In genomic region chr12:8344897-8345296, GRCm38 (mm10) we compare ENCODE assay signal across 9 mouse cellular contexts. TPM values are rescaled to one million over a fixed set of nuclear protein-coding genes. Genes with fewer than 3 reads are reported as not detected.
A peak's percentile ranks its signal among the peaks of the same experiment; 100 is the strongest.
DNase-seq lines count a peak whose midpoint lies in the region; ATAC-seq and TF ChIP-seq lines count a peak whose summit lies in the region.
"Had no signal": no experiment of that assay in that cellular context is flagged by ENCODE, and none has a peak within 500 bp of the region (broad histone marks: within the 10 kb centered on the region; RNA-seq: fewer than 3 reads in every experiment).

No protein-coding gene starts in this region.

- peak overlapping the region; percentile 81; the same call in 1 of the 2 replicates for H3K27ac ChIP-seq in cerebellum, adult 2 months (ENCODE audit: insufficient read depth, low read length)
- H3K27ac ChIP-seq in heart, embryonic 11.5 days (ENCODE audit: low read depth, low read length): peak overlapping the region; percentile 63
- H3K27ac ChIP-seq in lung, embryonic 14.5 days (ENCODE audit: low read depth): peak overlapping the region; percentile 84

- DNase-seq in cerebellum, adult 2 months: peak in 1 of 2 experiments; percentile 32
- no peak for DNase-seq in cerebellum, postnatal 36 days
- peak; percentile 78 for DNase-seq in kidney, postnatal 14 days
- peak; percentile 73 for DNase-seq in lung, embryonic 14.5 days
- DNase-seq in splenic B cell, adult 2 months (ENCODE audit: low read depth, low spot score): peak; percentile 20
- no peak for DNase-seq in cerebellum, adult 18-20 months

- H3K27me3 ChIP-seq in cerebellum, adult 2 months (ENCODE audit: control insufficient read depth, insufficient read depth, low read length): no peaks in the 10 kb centered on the region
- H3K27me3 ChIP-seq in heart, embryonic 11.5 days (ENCODE audit: control insufficient read depth, insufficient read depth, low read length): no peaks in the 10 kb centered on the region
- H3K27me3 ChIP-seq in lung, embryonic 14.5 days (ENCODE audit: insufficient read depth, low read length): no peaks in the 10 kb centered on the region
- no peaks in the 10 kb centered on the region for H3K27me3 ChIP-seq in splenic B cell, adult 2 months (ENCODE audit: control insufficient read depth, insufficient read depth, low read length, poor library complexity, severe bottlenecking)
- H3K27me3 ChIP-seq: CH12.LX had no signal

- no peaks in the 10 kb centered on the region for H3K4me1 ChIP-seq in cerebellum, adult 2 months (ENCODE audit: control insufficient read depth, insufficient read depth, low read length)
- H3K4me1 ChIP-seq in heart, embryonic 11.5 days (ENCODE audit: control insufficient read depth, insufficient read depth, low read length): peaks cover 13% of the 10 kb centered on the region
- peaks cover 15% of the 10 kb centered on the region for H3K4me1 ChIP-seq in lung, embryonic 14.5 days (ENCODE audit: insufficient read depth)

- H3K36me3 ChIP-seq in heart, embryonic 11.5 days (ENCODE audit: control insufficient read depth, insufficient read depth, low read length): peaks cover 5% of the 10 kb centered on the region
- peaks cover 22% of the 10 kb centered on the region; the same call in 1 of the 2 replicates for H3K36me3 ChIP-seq in lung, embryonic 14.5 days (ENCODE audit: insufficient read depth)
- no peaks in the 10 kb centered on the region for H3K36me3 ChIP-seq in splenic B cell, adult 2 months (ENCODE audit: control insufficient read depth, insufficient read depth, low read length, poor library complexity, severe bottlenecking)

- H3K9ac ChIP-seq in heart, embryonic 11.5 days (ENCODE audit: low read depth, low read length): peak overlapping the region; percentile 56; the same call in 1 of the 2 replicates
- H3K9ac ChIP-seq in lung, embryonic 14.5 days: peak overlapping the region; percentile 22; the same call in 1 of the 2 replicates

- 60% methylated on average over 9 of the region's 9 CpGs for WGBS in cerebellum, adult 2 months
- WGBS in heart, embryonic 11.5 days (ENCODE audit: insufficient replicate concordance): 45% methylated on average over 9 of the region's 9 CpGs
- 53% methylated on average over 9 of the region's 9 CpGs for WGBS in lung, embryonic 14.5 days

- H3K4me2 ChIP-seq in heart, embryonic 11.5 days: no peak overlapping the region
- peak overlapping the region; percentile 3; the same call in 1 of the 2 replicates for H3K4me2 ChIP-seq in lung, embryonic 14.5 days

- no peaks in the 10 kb centered on the region for H3K9me3 ChIP-seq in heart, embryonic 11.5 days (replicated peaks; ENCODE audit: control insufficient read depth, low read length)
- H3K9me3 ChIP-seq in lung, embryonic 14.5 days (ENCODE audit: low read depth, low read length): no peaks in the 10 kb centered on the region

- H3K4me3 ChIP-seq in cerebellum, adult 2 months (replicated peaks; ENCODE audit: insufficient read depth, low read depth, low read length): no peak overlapping the region
- no peak overlapping the region for H3K4me3 ChIP-seq in heart, embryonic 11.5 days (ENCODE audit: low read depth, low read length)
- no peak overlapping the region for H3K4me3 ChIP-seq in lung, embryonic 14.5 days (ENCODE audit: low read depth, low read length)

- no peak for TF ChIP-seq POLR2A in cerebellum, adult 2 months (IDR thresholded peaks at IDR 0.05; ENCODE audit: borderline replicate concordance, insufficient read depth, low read length)

- TF ChIP-seq CTCF in cerebellum, adult 2 months (IDR thresholded peaks at IDR 0.05; ENCODE audit: borderline replicate concordance, insufficient read depth, low read depth, low read length): no peak
- no peak for TF ChIP-seq CTCF in lung, embryonic 14.5 days (IDR thresholded peaks at IDR 0.05; ENCODE audit: low read depth)

- peak; percentile 67 for ATAC-seq in activated CD4-positive, CD25-positive, alpha-beta regulatory T cell, adult 4 months
- ATAC-seq in heart, embryonic 11.5 days (replicated peaks; ENCODE audit: insufficient number of reproducible peaks, low FRiP score, low TSS enrichment): no peak
- ATAC-seq in lung, embryonic 14.5 days (ENCODE audit: insufficient read depth): peak; percentile 18; the same call in 1 of the 2 replicates

RNA-seq across cellular contexts. Expression of gene Hs1bp3, which starts 31.7 kb away (rescaled TPM):
- 14.7 and 15.8 TPM in 2 replicates for polyA plus RNA-seq in cerebellum, adult 2 months (2012; rRNA removed)
- polyA plus RNA-seq in activated CD4-positive, CD25-positive, alpha-beta regulatory T cell, adult 4 months (2017; shearing (Covaris generic)): 1 to 10 TPM; 3.3 TPM
- polyA plus RNA-seq in heart, embryonic 11.5 days (2014; fragmentation: Nextera tagmentation; extraction: Ambion mirVana): 9.8 and 12.7 TPM in 2 replicates
- polyA plus RNA-seq in lung, embryonic 14.5 days (2014; fragmentation: Nextera tagmentation; extraction: Ambion mirVana): 11.2 and 11.5 TPM in 2 replicates

RNA-seq across cellular contexts. Expression of gene Gdf7, which starts 43.1 kb away (rescaled TPM):
- polyA plus RNA-seq in cerebellum, adult 2 months (2012; rRNA removed): 0.07 and 0.44 TPM in 2 replicates
- polyA plus RNA-seq in activated CD4-positive, CD25-positive, alpha-beta regulatory T cell, adult 4 months (2017; shearing (Covaris generic)): not detected
- 0.14 TPM in 1 of 2 replicates, not detected in the other for polyA plus RNA-seq in heart, embryonic 11.5 days (2014; fragmentation: Nextera tagmentation; extraction: Ambion mirVana)
- not detected in 2 replicates for polyA plus RNA-seq in lung, embryonic 14.5 days (2014; fragmentation: Nextera tagmentation; extraction: Ambion mirVana)

Comparison
In these comparisons a context has a peak if more than half of its experiments do, and no peak if none do; other contexts are left out.
1. DNase-seq: peak in kidney, postnatal 14 days (single experiment), lung, embryonic 14.5 days (single experiment) and splenic B cell, adult 2 months (single experiment); none in cerebellum, postnatal 36 days (0 of 2) and cerebellum, adult 18-20 months (0 of 2).
2. Peak in every context shown above with its lines, with median percentiles within 50 percentile points of each other: H3K27ac ChIP-seq.